Mouse (Mus musculus): Measurements from ENCODE around the gene Paics.
A peak's percentile ranks its signal among the peaks of the same experiment; 100 is the strongest.
"Not testable (repeated sequence)": the region's sequence is repeated elsewhere in the genome, so short reads cannot be mapped to it uniquely, and the experiment has no call there.

Gene Paics

GRCm38 (mm10) chr5:76951106-76952027, at the start of gene Paics, which contains the start of gene Ppat:
Gene Paics, plus strand, starts transcription at chr5:76951307.
Gene Ppat, minus strand, starts transcription at chr5:76951578.
- peak; percentile 96 to 97 for DNase-seq (ENCODE audit: low spot score in 2 of 2)

GRCm38 (mm10) chr5:76902131-76902530, 49.0 kb upstream of the Paics start:
- DNase-seq (ENCODE audit: low spot score in 2 of 2), result no peak

GRCm38 (mm10) chr5:76904713-76905404, 46.2 kb upstream of the Paics start:
- DNase-seq (ENCODE audit: low spot score in 2 of 2), result no peak

DNA sequence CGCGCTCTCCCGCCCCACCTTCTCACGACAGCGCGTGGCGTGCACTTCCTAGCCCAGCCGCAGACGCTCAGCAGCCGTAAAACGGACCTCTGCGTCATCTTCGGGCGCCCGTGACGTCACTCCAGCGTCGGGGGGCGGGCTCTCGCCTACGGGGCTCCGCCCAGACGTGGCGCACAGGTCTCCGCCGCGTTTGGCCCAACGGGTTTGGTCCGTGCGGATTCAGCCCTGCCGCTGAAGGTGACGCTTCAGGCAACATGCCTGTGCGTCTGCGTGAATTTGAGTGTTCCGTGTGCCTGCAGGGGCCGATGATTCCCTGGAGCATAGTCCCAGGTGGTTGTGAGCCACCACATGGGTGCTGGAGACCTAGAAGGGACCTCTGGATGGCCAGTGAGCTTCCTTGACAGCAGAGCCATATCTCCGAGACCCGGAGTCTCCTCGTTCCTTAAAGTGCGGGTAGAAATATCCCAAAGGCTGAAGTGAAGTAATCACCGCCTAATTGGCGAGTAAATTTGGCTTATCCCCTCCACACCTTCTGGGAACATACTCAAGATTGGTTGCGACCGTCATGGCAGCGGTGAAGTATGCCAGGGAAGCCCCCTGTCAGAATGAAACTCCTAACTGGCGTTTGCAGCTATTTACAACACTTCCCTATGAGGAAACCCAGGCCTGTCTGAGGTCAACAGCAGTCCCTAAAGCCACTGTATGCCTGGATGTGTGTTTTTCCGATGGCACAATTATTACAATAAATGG, 45.5 kb upstream of the Paics start, which contains the start of gene Aasdh:
Aasdh (minus strand) TSS at position 110 of the 750 bp plus-strand sequence.
- peak; percentile 90 to 95 for DNase-seq (ENCODE audit: low spot score in 2 of 2)

- DNase-seq (ENCODE audit: low spot score in 2 of 2), result no peak
Observed at GRCm38 (mm10) chr5:76906155-76906499, 45.0 kb upstream of the Paics start.

DNA sequence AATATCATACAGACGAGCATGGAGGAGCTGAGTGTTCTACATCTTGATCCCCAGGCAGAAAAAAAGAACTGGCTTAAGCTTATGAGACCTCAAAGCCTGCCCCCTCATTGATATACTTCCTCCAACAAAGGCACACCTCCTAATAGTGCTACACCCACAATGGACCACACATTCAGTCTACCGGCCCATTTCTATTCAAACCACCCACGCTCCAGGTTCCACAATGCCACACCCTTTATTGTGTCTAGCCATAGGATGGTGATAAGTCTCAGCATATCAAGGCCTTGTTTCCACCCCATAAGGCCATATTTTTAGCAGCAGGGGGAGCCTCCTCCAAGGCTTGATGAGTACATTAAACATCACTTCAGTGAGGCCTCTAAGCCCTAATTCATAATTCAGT, 40.3 kb upstream of the Paics start:
- no peak for DNase-seq (ENCODE audit: low spot score in 2 of 2)

- not testable (repeated sequence) for DNase-seq (ENCODE audit: low spot score in 2 of 2)
Observed at GRCm38 (mm10) chr5:76912522-76912921, 38.6 kb upstream of the Paics start.

- no peak for DNase-seq (ENCODE audit: low spot score in 2 of 2)
Observed at GRCm38 (mm10) chr5:76922833-76923232, 28.3 kb upstream of the Paics start.

GRCm38 (mm10) chr5:76923428-76923827, 27.7 kb upstream of the Paics start:
- DNase-seq (ENCODE audit: low spot score in 2 of 2), result peak in 1 of 2 experiments; percentile 29

- no peak for DNase-seq (ENCODE audit: low spot score in 2 of 2)
Observed at GRCm38 (mm10) chr5:76924296-76924695, 26.8 kb upstream of the Paics start.

- DNase-seq (ENCODE audit: low spot score in 2 of 2), result no peak
Observed at GRCm38 (mm10) chr5:76928124-76928832, 22.8 kb upstream of the Paics start.

- no peak for DNase-seq (ENCODE audit: low spot score in 2 of 2)
Observed at GRCm38 (mm10) chr5:76929180-76929877, 21.8 kb upstream of the Paics start.

- DNase-seq (ENCODE audit: low spot score in 2 of 2), result no peak
Observed at GRCm38 (mm10) chr5:76939717-76940116, 11.4 kb upstream of the Paics start.

DNA sequence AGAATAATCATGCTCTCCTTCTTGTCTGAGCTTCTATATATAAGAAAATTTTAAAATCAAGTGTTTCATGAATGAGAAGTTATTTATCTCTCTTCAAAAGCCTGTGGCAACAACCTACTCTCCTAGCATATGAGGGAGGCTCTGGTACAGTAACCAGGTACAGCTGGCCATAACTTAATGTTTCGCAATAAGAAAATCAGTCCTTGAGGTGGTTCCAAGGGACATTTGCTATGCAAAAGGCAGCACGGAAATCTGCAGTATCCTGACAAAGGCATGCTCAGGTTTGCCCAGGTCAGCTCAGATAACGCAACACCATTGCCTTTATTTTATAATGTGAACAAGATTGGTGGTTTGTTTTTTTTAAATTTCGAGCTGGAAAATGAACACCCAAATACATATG, 9.1 kb upstream of the Paics start:
- DNase-seq (ENCODE audit: low spot score in 2 of 2), result no peak

- DNase-seq (ENCODE audit: low spot score in 2 of 2), result no peak
Observed at GRCm38 (mm10) chr5:76942505-76942904, 8.6 kb upstream of the Paics start.

- no peak for DNase-seq (ENCODE audit: low spot score in 2 of 2)
Observed at GRCm38 (mm10) chr5:76944965-76945677, 6.0 kb upstream of the Paics start.

- no peak for DNase-seq (ENCODE audit: low spot score in 2 of 2)
Observed at GRCm38 (mm10) chr5:76945678-76946033, 5.5 kb upstream of the Paics start.

- DNase-seq (ENCODE audit: low spot score in 2 of 2), result no peak
Observed at GRCm38 (mm10) chr5:76947142-76947541, 4.0 kb upstream of the Paics start.

GRCm38 (mm10) chr5:76947758-76948157, 3.3 kb upstream of the Paics start:
- no peak for DNase-seq (ENCODE audit: low spot score in 2 of 2)

Measured in frontal cortex, postnatal 10 days (tissue).